Mouse (Mus musculus) CH12.LX (cell line): ENCODE measurements around the gene Il4.

ENCODE experiments used
- CTCF ChIP-seq, 2 experiments: IDR thresholded peaks in 1 of 2; conservative IDR thresholded peaks in 1 of 2; 2 replicates each; pipeline ENCODE4 v1.5.1; 2011 to 2012; ENCODE audit warnings: low read depth in 2 of 2, low read length in 2 of 2, improper control_type of control experiment in 1 of 2, inconsistent platforms in 1 of 2, mild to moderate bottlenecking in 1 of 2, moderate library complexity in 1 of 2
- E2F4 ChIP-seq: IDR thresholded peaks from 2 replicates; pipeline ENCODE4 v1.6.1; 2011; ENCODE audit warnings: low read depth, low read length, improper control_type of control experiment; ENCODE audit not compliant: insufficient replicate concordance
- MAFK ChIP-seq: IDR thresholded peaks from 2 replicates; pipeline ENCODE4 v1.6.1; 2011; ENCODE audit warnings: low read length, improper control_type of control experiment; ENCODE audit not compliant: insufficient replicate concordance
- POLR2A ChIP-seq: IDR thresholded peaks from 2 replicates; pipeline ENCODE4 v1.6.1; 2011; ENCODE audit warnings: low read depth, mild to moderate bottlenecking, improper control_type of control experiment, low read length
- TCF12 ChIP-seq: IDR thresholded peaks from 2 replicates; pipeline ENCODE4 v1.6.1; 2014; ENCODE audit warnings: low read depth, mild to moderate bottlenecking, inconsistent platforms, low read length, improper control_type of control experiment
- UBTF ChIP-seq: IDR thresholded peaks from 2 replicates; pipeline ENCODE4 v1.6.1; 2012; ENCODE audit warnings: low read depth, mild to moderate bottlenecking, inconsistent platforms, low read length, improper control_type of control experiment, moderate library complexity

DNA sequence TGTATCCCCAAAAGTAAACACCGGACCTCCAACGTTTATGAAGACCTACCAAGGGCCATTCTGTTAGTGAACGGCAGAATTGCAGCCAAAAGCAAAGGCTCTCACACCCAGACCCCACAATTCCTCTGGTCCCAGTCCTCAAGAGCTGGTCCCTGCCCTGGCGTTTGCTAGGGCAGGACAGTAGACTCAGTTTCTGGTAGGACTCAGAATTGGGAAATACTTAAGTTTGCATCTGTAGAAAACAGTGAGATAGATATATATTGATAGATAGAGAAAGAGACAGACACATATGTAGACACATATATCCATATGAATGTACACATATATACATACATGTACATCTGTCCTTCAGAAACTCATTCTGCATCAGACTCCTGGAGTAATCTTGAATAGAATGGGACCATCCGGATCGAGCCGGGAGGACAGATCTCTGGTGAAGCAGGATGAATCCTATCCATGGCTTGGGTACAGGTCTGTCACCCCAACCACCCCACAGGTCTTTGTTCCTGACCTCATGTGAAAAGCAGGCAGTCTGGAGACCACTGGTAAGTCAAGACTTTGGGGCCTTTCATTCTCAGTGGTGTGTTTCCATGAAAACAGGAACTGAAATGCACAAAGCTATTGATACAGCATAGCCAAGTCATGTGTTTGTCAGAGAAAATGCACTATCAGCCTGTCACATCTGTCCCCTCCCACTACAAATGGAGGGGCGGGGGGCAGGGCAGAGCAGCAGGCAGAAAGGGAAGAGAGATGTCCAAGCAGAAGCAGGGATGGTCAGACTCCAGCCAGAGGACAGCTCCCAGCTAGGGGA, 1.5 kb downstream of the Il4 start:
- TF ChIP-seq TCF12, result peak; percentile 97
- TF ChIP-seq CTCF (conservative IDR thresholded peaks at IDR 0.05 in 1 of 2, IDR thresholded peaks at IDR 0.05 in 1 of 2; ENCODE audit: low read depth in 2 of 2, low read length in 2 of 2), result no peak
- peak; percentile 4; the same call in 1 of the 2 replicates for TF ChIP-seq UBTF
- peak; percentile 80 for TF ChIP-seq POLR2A
- peak; percentile 90 for TF ChIP-seq MAFK
- TF ChIP-seq E2F4, result 0 out of 2 replicates have a peak, but pooled peaks have one; percentile 3
